Mouse (Mus musculus) leukemia stem cell, adult 10-12 weeks (primary cell): ENCODE results near the gene Tmc6. TPM values are rescaled to one million over a fixed set of nuclear protein-coding genes. Genes with fewer than 3 reads are reported as not detected.

ENCODE experiments used
- polyA plus RNA-seq: library from polyadenylated mRNA; stranded (reverse); fragments of >175 nt; gene quantifications from 2 replicates; pipeline ENCODE4 v1.2.3, GENCODE M21; 2012; ENCODE audit warnings: low replicate concordance

The Tmc6 gene
- polyA plus RNA-seq, result 153 and 298 TPM in 2 replicates

GRCm38 (mm10) chr11:117781993-117782704, at the start of gene Tmc6, which contains the start of gene Tmc8:
Gene Tmc6 (minus strand): TSS chr11:117782198.
Gene Tmc8 (plus strand): TSS chr11:117782076.

GRCm38 (mm10) chr11:117825333-117826101, 43.5 kb upstream of the Tmc6 start, which contains the start of the genes Afmid and Tk1:
Gene Afmid (plus strand): TSS chr11:117825924.
Gene Tk1 (minus strand): TSS chr11:117826092.

GRCm38 (mm10) chr11:117809407-117810311, 27.7 kb upstream of the Tmc6 start, which contains the start of the genes Gm20708 and Syngr2:
Gene Gm20708 (plus strand): TSS chr11:117809668.
Gene Syngr2 (plus strand): TSS chr11:117809668.

GRCm38 (mm10) chr11:117797511-117798159, 15.6 kb upstream of the Tmc6 start, which contains the start of gene 6030468B19Rik:
Gene 6030468B19Rik (plus strand): TSS chr11:117797660.

Other genes with a start within 250 kb of the Tmc6 start
- 26.4 and 31.1 TPM in 2 replicates for gene Tnrc6c, start 127.9 kb downstream of the Tmc6 start, polyA plus RNA-seq
- gene Tmc8, start 122 bp downstream of the Tmc6 start, polyA plus RNA-seq, result 398 and 573 TPM in 2 replicates
- gene 6030468B19Rik, start 15.5 kb upstream of the Tmc6 start, polyA plus RNA-seq, result 66.8 and 105 TPM in 2 replicates
- gene Gm20708, start 27.5 kb upstream of the Tmc6 start, polyA plus RNA-seq, result 0.69 and 2.2 TPM in 2 replicates
- 152 and 162 TPM in 2 replicates for gene Syngr2, start 27.5 kb upstream of the Tmc6 start, polyA plus RNA-seq
- gene Afmid, start 43.7 kb upstream of the Tmc6 start, polyA plus RNA-seq, result 2.8 and 18.0 TPM in 2 replicates
- gene Tk1, start 43.9 kb upstream of the Tmc6 start, polyA plus RNA-seq, result 50.5 and 122 TPM in 2 replicates
- 28.6 and 111 TPM in 2 replicates for gene Birc5, start 67.1 kb upstream of the Tmc6 start, polyA plus RNA-seq
- gene Tmem235, start 78.6 kb upstream of the Tmc6 start, polyA plus RNA-seq, result 0.09 TPM in 1 of 2 replicates, not detected in the other
- 3.1 TPM in 2 replicates for gene Tha1, start 91.3 kb upstream of the Tmc6 start, polyA plus RNA-seq
- 47.9 and 48.7 TPM in 2 replicates for gene Socs3, start 187.8 kb upstream of the Tmc6 start, polyA plus RNA-seq
- 28.3 and 38.8 TPM in 2 replicates for gene Pgs1, start 204.1 kb upstream of the Tmc6 start, polyA plus RNA-seq